ENCODE assay signal across 23 mouse cellular contexts in genomic region chr2:145325852-145326251, GRCm38 (mm10).
DNase-seq lines count a peak whose midpoint lies in the region; ATAC-seq lines count a peak whose summit lies in the region.
"Had no signal": no experiment of that assay in that cellular context is flagged by ENCODE, and none has a peak within 500 bp of the region (broad histone marks: within the 10 kb centered on the region; RNA-seq: fewer than 3 reads in every experiment).

No protein-coding gene starts in this region.

- ATAC-seq in hindbrain, embryonic 16.5 days, result peak; percentile 65
- ATAC-seq: midbrain, embryonic 13.5 days had no signal

- H3K9ac ChIP-seq in hindbrain, embryonic 16.5 days (ENCODE audit: low read depth, low read length), result no peak overlapping the region
- H3K9ac ChIP-seq: embryonic facial prominence, embryonic 13.5 days; forebrain, embryonic 12.5 days; heart, embryonic 15.5 days; limb, embryonic 13.5 days; liver, embryonic 13.5 days; midbrain, embryonic 13.5 days had no signal

- no peaks in the 10 kb centered on the region for H3K27me3 ChIP-seq in hindbrain, embryonic 16.5 days (replicated peaks; ENCODE audit: control insufficient read depth, insufficient read depth, low read length)
- no peaks in the 10 kb centered on the region for H3K27me3 ChIP-seq in hindbrain, embryonic 10.5 days (ENCODE audit: insufficient read depth, poor library complexity, severe bottlenecking)
- H3K27me3 ChIP-seq in limb, embryonic 10.5 days (ENCODE audit: low read depth, poor library complexity, severe bottlenecking), result no peaks in the 10 kb centered on the region
- H3K27me3 ChIP-seq: forebrain, embryonic 12.5 days; heart, embryonic 15.5 days; limb, embryonic 13.5 days; liver, embryonic 13.5 days; midbrain, embryonic 13.5 days had no signal

- WGBS in hindbrain, embryonic 16.5 days, result 66% methylated on average over 4 of the region's 4 CpGs
- WGBS in hindbrain, embryonic 10.5 days, result 85% methylated on average over 4 of the region's 4 CpGs
- WGBS in limb, embryonic 10.5 days, result 81% methylated on average over 4 of the region's 4 CpGs

- H3K36me3 ChIP-seq in hindbrain, embryonic 16.5 days (ENCODE audit: control insufficient read depth, insufficient read depth, low read length), result no peaks in the 10 kb centered on the region
- H3K36me3 ChIP-seq in hindbrain, embryonic 10.5 days, result no peaks in the 10 kb centered on the region
- H3K36me3 ChIP-seq in limb, embryonic 10.5 days, result no peaks in the 10 kb centered on the region
- H3K36me3 ChIP-seq: embryonic facial prominence, embryonic 13.5 days; forebrain, embryonic 12.5 days; heart, embryonic 15.5 days; limb, embryonic 13.5 days; liver, embryonic 13.5 days; midbrain, embryonic 13.5 days had no signal

- no peak overlapping the region for H3K27ac ChIP-seq in hindbrain, embryonic 16.5 days (ENCODE audit: low read depth, low read length)
- H3K27ac ChIP-seq in hindbrain, embryonic 10.5 days, result no peak overlapping the region
- H3K27ac ChIP-seq in limb, embryonic 10.5 days, result no peak overlapping the region
- H3K27ac ChIP-seq: embryonic facial prominence, embryonic 13.5 days; forebrain, embryonic 12.5 days; heart, embryonic 15.5 days; limb, embryonic 13.5 days; liver, embryonic 13.5 days; midbrain, embryonic 13.5 days had no signal

- H3K9me3 ChIP-seq in hindbrain, embryonic 16.5 days (ENCODE audit: control insufficient read depth, low read length), result no peaks in the 10 kb centered on the region
- H3K9me3 ChIP-seq in hindbrain, embryonic 10.5 days, result no peaks in the 10 kb centered on the region
- no peaks in the 10 kb centered on the region for H3K9me3 ChIP-seq in limb, embryonic 10.5 days (replicated peaks)
- H3K9me3 ChIP-seq: embryonic facial prominence, embryonic 13.5 days; forebrain, embryonic 12.5 days; heart, embryonic 15.5 days; limb, embryonic 13.5 days; liver, embryonic 13.5 days; midbrain, embryonic 13.5 days had no signal

- peak; percentile 38 for DNase-seq in cerebellum, adult 11-12 months
- no peak for DNase-seq in cerebellum, postnatal 4 days (ENCODE audit: low spot score in 2 of 2)
- no peak for DNase-seq in hindbrain, embryonic 10.5 days (ENCODE audit: low spot score)
- peak; percentile 72 for DNase-seq in retina, postnatal 1 day
- DNase-seq in retina, embryonic 14.5 days (ENCODE audit: low spot score), result no peak
- no peak for DNase-seq in layer of hippocampus, postnatal 14 days (ENCODE audit: low spot score in 2 of 2)
- no peak for DNase-seq in limb, embryonic 10.5 days (ENCODE audit: low spot score)
- DNase-seq: adrenal gland, postnatal 14 days; embryo, embryonic 11 days; gastrocnemius, postnatal 14 days; heart, postnatal 36 days; kidney, adult 11 months; kidney, postnatal 10 days; liver, embryonic 13.5 days; lung, adult 2 months; right cerebral cortex, postnatal 25 days had no signal

- no peak overlapping the region for H3K4me2 ChIP-seq in hindbrain, embryonic 16.5 days (ENCODE audit: low read length)
- H3K4me2 ChIP-seq: embryonic facial prominence, embryonic 13.5 days; forebrain, embryonic 12.5 days; heart, embryonic 15.5 days; limb, embryonic 13.5 days; liver, embryonic 13.5 days; midbrain, embryonic 13.5 days had no signal

- no peak overlapping the region for H3K4me3 ChIP-seq in hindbrain, embryonic 16.5 days (ENCODE audit: low read length)
- no peak overlapping the region for H3K4me3 ChIP-seq in hindbrain, embryonic 10.5 days
- no peak overlapping the region for H3K4me3 ChIP-seq in limb, embryonic 10.5 days
- H3K4me3 ChIP-seq: embryonic facial prominence, embryonic 13.5 days; erythroblast, embryonic 14.5 days; forebrain, embryonic 12.5 days; heart, embryonic 15.5 days; limb, embryonic 13.5 days; liver, embryonic 13.5 days; midbrain, embryonic 13.5 days had no signal

- H3K4me1 ChIP-seq in hindbrain, embryonic 16.5 days (ENCODE audit: control insufficient read depth, insufficient read depth, low read depth, low read length), result no peaks in the 10 kb centered on the region
- no peaks in the 10 kb centered on the region for H3K4me1 ChIP-seq in hindbrain, embryonic 10.5 days (replicated peaks)
- no peaks in the 10 kb centered on the region for H3K4me1 ChIP-seq in limb, embryonic 10.5 days
- H3K4me1 ChIP-seq: embryonic facial prominence, embryonic 13.5 days; forebrain, embryonic 12.5 days; limb, embryonic 13.5 days; liver, embryonic 13.5 days; midbrain, embryonic 13.5 days had no signal

Comparison
In these comparisons a context has a peak if more than half of its experiments do, and no peak if none do; other contexts are left out.
1. DNase-seq: peak in cerebellum, adult 11-12 months (single experiment) and retina, postnatal 1 day (single experiment); none in cerebellum, postnatal 4 days (0 of 2), hindbrain, embryonic 10.5 days (single experiment), retina, embryonic 14.5 days (single experiment), layer of hippocampus, postnatal 14 days (0 of 2) and limb, embryonic 10.5 days (single experiment).